Mouse (Mus musculus) myocyte (in vitro differentiated cells): ENCODE measurements at regions not wholly inside any gene's neighbourhood (a gene's known extent, or its start where the extent isn't known, plus 50 kb on each side); places are given as distances from the start of the nearest gene placed in this dataset.

Experiments used
- CEBPB ChIP-seq: IDR thresholded peaks from 2 replicates; pipeline ENCODE4 v1.6.1; 2011; ENCODE audit warnings: mild to moderate bottlenecking, moderate library complexity; ENCODE audit not compliant: poor library complexity, insufficient read depth, severe bottlenecking
- E2F4 ChIP-seq: IDR thresholded peaks from one replicate; pipeline ENCODE4 v1.6.1; 2011; ENCODE audit warnings: mild to moderate bottlenecking, control low read depth, moderate library complexity; ENCODE audit not compliant: insufficient read depth
- MAX ChIP-seq: IDR thresholded peaks from one replicate; pipeline ENCODE4 v1.6.1; 2011; ENCODE audit warnings: low read depth, mild to moderate bottlenecking, control low read depth
- MYOD1 ChIP-seq, 3 experiments: IDR thresholded peaks; one replicate each; pipeline ENCODE4 v1.6.1; 2011; ENCODE audit warnings: control low read depth in 2 of 3, low read depth in 2 of 3, mild to moderate bottlenecking in 2 of 3, moderate library complexity in 1 of 3; ENCODE audit not compliant: insufficient read length in 2 of 3, control insufficient read depth in 1 of 3
- MYOG ChIP-seq, 3 experiments: IDR thresholded peaks; one replicate each; pipeline ENCODE4 v1.6.1; 2011; ENCODE audit warnings: control low read depth in 2 of 3, low read depth in 2 of 3, mild to moderate bottlenecking in 2 of 3; ENCODE audit not compliant: insufficient read length in 2 of 3, control insufficient read depth in 1 of 3, insufficient read depth in 1 of 3
- POLR2A ChIP-seq: IDR thresholded peaks from one replicate; pipeline ENCODE4 v1.6.1; 2011; ENCODE audit warnings: low read depth, mild to moderate bottlenecking, control low read depth, moderate library complexity; ENCODE audit not compliant: insufficient read length
- POLR2AphosphoS2 ChIP-seq: IDR thresholded peaks from one replicate; pipeline ENCODE4 v1.6.1; 2011; ENCODE audit warnings: low read depth, control low read depth; ENCODE audit not compliant: insufficient read length
- SRF ChIP-seq: IDR thresholded peaks from one replicate; pipeline ENCODE4 v1.6.1; 2011; ENCODE audit warnings: low read depth; ENCODE audit not compliant: control insufficient read depth, insufficient read length
- TCF12 ChIP-seq: IDR thresholded peaks from one replicate; pipeline ENCODE4 v1.6.1; 2011; ENCODE audit warnings: mild to moderate bottlenecking, control low read depth; ENCODE audit not compliant: poor library complexity, insufficient read depth, severe bottlenecking
- TCF3 ChIP-seq: IDR thresholded peaks from one replicate; pipeline ENCODE4 v1.6.1; 2011; ENCODE audit warnings: low read depth, control low read depth; ENCODE audit not compliant: insufficient read length
- USF1 ChIP-seq: IDR thresholded peaks from one replicate; pipeline ENCODE4 v1.6.1; 2011; ENCODE audit warnings: low read depth, mild to moderate bottlenecking, control low read depth, moderate library complexity

GRCm38 (mm10) chr12:77143958-77144357, 94.0 kb upstream of the Fut8 start:
- no peak for TF ChIP-seq POLR2A
- TF ChIP-seq MYOD1 (IDR thresholded peaks at IDR 0.05; ENCODE audit: control insufficient read depth in 1 of 3, insufficient read length in 2 of 3, low read depth in 2 of 3), result no peak
- no peak for TF ChIP-seq USF1
- TF ChIP-seq TCF3, result no peak
- no peak for TF ChIP-seq SRF
- no peak for TF ChIP-seq E2F4
- no peak for TF ChIP-seq POLR2AphosphoS2
- no peak for TF ChIP-seq MAX
- no peak for TF ChIP-seq CEBPB
- no peak for TF ChIP-seq MYOG (IDR thresholded peaks at IDR 0.05; ENCODE audit: control insufficient read depth in 1 of 3, insufficient read depth in 1 of 3, insufficient read length in 2 of 3, low read depth in 2 of 3)
- TF ChIP-seq TCF12, result no peak
